Mouse (Mus musculus): ENCODE measurements at regions not wholly inside any gene's neighbourhood (a gene's known extent, or its start where the extent isn't known, plus 50 kb on each side); places are given as distances from the start of the nearest gene placed in this dataset.

- TF ChIP-seq ZNF384 (IDR thresholded peaks at IDR 0.05; ENCODE audit: low read depth, low read length) (no peak), HCFC1 (IDR thresholded peaks at IDR 0.05; ENCODE audit: borderline replicate concordance, insufficient read depth, low read length) (no peak), CHD2 (IDR thresholded peaks at IDR 0.05; ENCODE audit: low read depth, low read length) (no peak), MAFK (IDR thresholded peaks at IDR 0.05; ENCODE audit: insufficient read depth, low read depth, low read length) (no peak), ZC3H11A (IDR thresholded peaks at IDR 0.05; ENCODE audit: borderline replicate concordance, low read depth, low read length) (no peak)
Measured at GRCm38 (mm10) chr16:65925986-65926385, 110.9 kb downstream of the Vgll3 start.
